Mouse (Mus musculus) embryonic facial prominence, embryonic 14.5 days (tissue): ENCODE measurements around the gene Brpf3. TPM values are rescaled to one million over a fixed set of nuclear protein-coding genes. Genes with fewer than 3 reads are reported as not detected.

ENCODE experiments used
- ATAC-seq: fragments of 200-750 bp; cut with Nextera tagmentation; 2 replicates; pipeline ENCODE4 v1.8.0; 2017; ENCODE audit warnings: low read depth, moderate number of reproducible peaks, moderate TSS enrichment
- DNase-seq: peaks from one replicate; pipeline ENCODE4 v3.0.0-alpha.2; 2015; ENCODE audit warnings: low spot score
- H3K27ac ChIP-seq: fragments of 300-500 bp; sonication (generic); replicated peaks from 2 replicates; pipeline ENCODE4 v1.5.1; 2014; ENCODE audit warnings: low read depth, mild to moderate bottlenecking, low read length, moderate library complexity
- H3K27me3 ChIP-seq: fragments of 300-500 bp; sonication (generic); replicated peaks from 2 replicates; pipeline ENCODE4 v1.6.1; 2014; ENCODE audit warnings: low read length; ENCODE audit not compliant: control insufficient read depth, insufficient read depth
- H3K36me3 ChIP-seq: fragments of 300-500 bp; sonication (generic); 2 replicates; pipeline ENCODE4 v1.6.1; 2014; ENCODE audit warnings: low read length, mixed read lengths; ENCODE audit not compliant: control insufficient read depth, insufficient read depth
- H3K4me1 ChIP-seq: fragments of 300-500 bp; sonication (generic); 2 replicates; pipeline ENCODE4 v1.6.1; 2014; ENCODE audit warnings: antibody characterized with exemption, low read length; ENCODE audit not compliant: control insufficient read depth, insufficient read depth
- H3K4me2 ChIP-seq: fragments of 300-500 bp; sonication (generic); 2 replicates; pipeline ENCODE4 v1.6.1; 2014; ENCODE audit warnings: low read depth, mild to moderate bottlenecking, low read length, moderate library complexity, mixed read lengths
- H3K4me3 ChIP-seq: fragments of 300-500 bp; sonication (generic); 2 replicates; pipeline ENCODE4 v1.5.1; 2014; ENCODE audit warnings: low read depth, mild to moderate bottlenecking, low read length
- H3K9ac ChIP-seq: fragments of 300-500 bp; sonication (generic); 2 replicates; pipeline ENCODE4 v1.6.1; 2014; ENCODE audit warnings: low read depth, mild to moderate bottlenecking, low read length, moderate library complexity, mixed read lengths
- H3K9me3 ChIP-seq: fragments of 300-500 bp; sonication (generic); 2 replicates; pipeline ENCODE4 v1.6.1; 2016; ENCODE audit warnings: low read length; ENCODE audit not compliant: control insufficient read depth
- WGBS: fragments of 180-500 bp; shearing (Covaris S2); extraction: QIAGEN DNeasy Blood & Tissue Kit; methylation state at CpG from one replicate; pipeline ENCODE4 v1.1.7; 2014; 5-methylcytosine and 5-hydroxymethylcytosine counted together
- polyA plus RNA-seq: library from polyadenylated mRNA; unstranded; fragments of >200 nt; fragmentation: Nextera tagmentation; extraction: Ambion mirVana; gene quantifications from 2 replicates; pipeline ENCODE4 v1.2.1, GENCODE M21; 2014

Gene Brpf3
- polyA plus RNA-seq, 1 experiment from 2014 or later: 10.2 TPM

GRCm38 (mm10) chr17:28854377-28854776, 53.5 kb downstream of the Brpf3 start:
- 85% methylated on average over 7 of the region's 7 CpGs for WGBS
- H3K4me1 ChIP-seq: no peaks in the 10 kb centered on the region
- H3K36me3 ChIP-seq: no peaks in the 10 kb centered on the region
- H3K4me2 ChIP-seq: no peak overlapping the region
- H3K27me3 ChIP-seq: no peaks in the 10 kb centered on the region
- H3K9ac ChIP-seq: no peak overlapping the region
- no peak overlapping the region for H3K4me3 ChIP-seq
- DNase-seq (no peak), ATAC-seq (no peak)
- H3K27ac ChIP-seq: no peak overlapping the region
- H3K9me3 ChIP-seq: peaks cover 11% of the 10 kb centered on the region; the same call in 1 of the 2 replicates

GRCm38 (mm10) chr17:28855166-28855885, 54.4 kb downstream of the Brpf3 start:
- Histone ChIP-seq H3K27me3 (no peaks in the 10 kb centered on the region), H3K36me3 (no peaks in the 10 kb centered on the region), H3K9me3 (peaks cover 11% of the 10 kb centered on the region; the same call in 1 of the 2 replicates), H3K27ac (no peak overlapping the region), H3K4me2 (no peak overlapping the region), H3K4me3 (no peak overlapping the region), H3K9ac (no peak overlapping the region), H3K4me1 (no peaks in the 10 kb centered on the region)
- ATAC-seq: no peak
- 80% methylated on average over 9 of the region's 9 CpGs for WGBS
- no peak for DNase-seq

- Histone ChIP-seq H3K36me3 (no peaks in the 10 kb centered on the region), H3K4me2 (no peak overlapping the region), H3K4me3 (no peak overlapping the region), H3K4me1 (no peaks in the 10 kb centered on the region), H3K9me3 (peaks cover 11% of the 10 kb centered on the region; the same call in 1 of the 2 replicates), H3K27me3 (no peaks in the 10 kb centered on the region), H3K9ac (no peak overlapping the region), H3K27ac (no peak overlapping the region)
- ATAC-seq (peak; percentile 55; the same call in 1 of the 2 replicates), DNase-seq (peak; percentile 74)
- WGBS: 29% methylated on average over 3 of the region's 3 CpGs
These were observed 55.1 kb downstream of the Brpf3 start for GRCm38 (mm10) chr17:28856030-28856429.

- Histone ChIP-seq H3K9me3 (peaks cover 11% of the 10 kb centered on the region; the same call in 1 of the 2 replicates), H3K9ac (no peak within 1 kb of the TSS), H3K27me3 (no peaks in the 10 kb centered on the region), H3K4me1 (no peaks in the 10 kb centered on the region), H3K36me3 (no peaks in the 10 kb centered on the region), H3K4me2 (no peak within 1 kb of the TSS), H3K27ac (no peak within 1 kb of the TSS), H3K4me3 (no peak within 1 kb of the TSS)
- WGBS: 36% methylated on average over 12 of the region's 12 CpGs
- DNase-seq: no peak
- 0 out of 2 replicates have a peak, but pooled peaks have one; percentile 35 for ATAC-seq
These were observed 57.3 kb downstream of the Brpf3 start, which contains the start of gene Pnpla1 for GRCm38 (mm10) chr17:28858205-28858604. Gene Pnpla1 (plus strand): TSS chr17:28858411.

- Histone ChIP-seq H3K4me3 (no peak overlapping the region), H3K27me3 (no peaks in the 10 kb centered on the region), H3K9me3 (no peaks in the 10 kb centered on the region), H3K4me2 (no peak overlapping the region), H3K9ac (no peak overlapping the region), H3K27ac (no peak overlapping the region), H3K4me1 (no peaks in the 10 kb centered on the region), H3K36me3 (no peaks in the 10 kb centered on the region)
- ATAC-seq: no peak
- 64% methylated on average over 7 of the region's 7 CpGs for WGBS
- DNase-seq: no peak
These were observed 63.0 kb downstream of the Brpf3 start for GRCm38 (mm10) chr17:28863926-28864325.

GRCm38 (mm10) chr17:28864464-28864863, 63.6 kb downstream of the Brpf3 start:
- H3K4me2 ChIP-seq: no peak overlapping the region
- no peak overlapping the region for H3K4me3 ChIP-seq
- DNase-seq (no peak), ATAC-seq (no peak)
- no peaks in the 10 kb centered on the region for H3K9me3 ChIP-seq
- WGBS: 76% methylated on average over 6 of the region's 6 CpGs
- H3K9ac ChIP-seq: no peak overlapping the region
- no peaks in the 10 kb centered on the region for H3K27me3 ChIP-seq
- no peaks in the 10 kb centered on the region for H3K4me1 ChIP-seq
- H3K27ac ChIP-seq: no peak overlapping the region
- no peaks in the 10 kb centered on the region for H3K36me3 ChIP-seq

GRCm38 (mm10) chr17:28866921-28867320, 66.0 kb downstream of the Brpf3 start:
- Histone ChIP-seq H3K36me3 (no peaks in the 10 kb centered on the region), H3K4me1 (no peaks in the 10 kb centered on the region), H3K9ac (no peak overlapping the region), H3K27me3 (no peaks in the 10 kb centered on the region), H3K4me3 (no peak overlapping the region), H3K4me2 (no peak overlapping the region), H3K9me3 (no peaks in the 10 kb centered on the region), H3K27ac (no peak overlapping the region)
- ATAC-seq: no peak
- DNase-seq: no peak

- Histone ChIP-seq H3K4me2 (no peak overlapping the region), H3K9ac (no peak overlapping the region), H3K27me3 (no peaks in the 10 kb centered on the region), H3K36me3 (no peaks in the 10 kb centered on the region), H3K9me3 (no peaks in the 10 kb centered on the region), H3K27ac (no peak overlapping the region), H3K4me3 (no peak overlapping the region), H3K4me1 (no peaks in the 10 kb centered on the region)
- DNase-seq (no peak), ATAC-seq (no peak)
- WGBS: 85% methylated on average over 4 of the region's 4 CpGs
These were observed 66.5 kb downstream of the Brpf3 start for GRCm38 (mm10) chr17:28867381-28867780.
